Mouse (Mus musculus): ENCODE results near the gene Pigt. TPM values are rescaled to one million over a fixed set of nuclear protein-coding genes. Genes with fewer than 3 reads are reported as not detected.

The Pigt gene
- polyA plus RNA-seq, 1 experiment from 2014 or later: 37.7 TPM

DNA sequence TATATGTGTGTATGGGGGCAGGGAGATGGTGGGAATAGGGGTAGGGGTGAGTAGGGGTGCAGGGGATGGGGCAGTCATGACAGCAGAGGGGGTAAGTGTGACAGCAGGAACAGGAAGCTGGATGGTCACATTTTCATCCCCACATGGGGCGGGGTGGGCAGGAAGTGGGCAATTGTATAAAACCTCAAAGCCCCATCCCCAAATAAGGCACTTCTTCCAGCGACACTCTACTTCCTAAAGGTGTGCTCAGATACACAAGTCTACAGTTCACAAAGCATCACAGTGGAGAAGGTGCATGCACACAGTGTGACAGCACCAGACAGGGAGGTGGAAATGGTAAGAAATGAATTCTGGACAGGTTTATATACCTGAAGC lies 53.6 kb downstream of the Pigt start:
- H3K4me3 ChIP-seq: no peak overlapping the region
- H3K36me3 ChIP-seq: no peaks in the 10 kb centered on the region
- no peak for ATAC-seq (ENCODE audit: insufficient number of reproducible peaks, insufficient read depth, low FRiP score, low TSS enrichment)
- H3K9me3 ChIP-seq: no peaks in the 10 kb centered on the region
- no peak overlapping the region for H3K27ac ChIP-seq
- WGBS: 77% methylated on average over 2 of the region's 2 CpGs
- H3K27me3 ChIP-seq: no peaks in the 10 kb centered on the region
- H3K9ac ChIP-seq: no peak overlapping the region
- no peak overlapping the region for H3K4me2 ChIP-seq (replicated peaks)
- peaks cover 10% of the 10 kb centered on the region; the same call in 1 of the 2 replicates for H3K4me1 ChIP-seq

GRCm38 (mm10) chr2:164551502-164551901 lies 54.2 kb downstream of the Pigt start:
- no peak for ATAC-seq (ENCODE audit: insufficient number of reproducible peaks, insufficient read depth, low FRiP score, low TSS enrichment)
- H3K4me3 ChIP-seq: no peak overlapping the region
- no peak overlapping the region for H3K27ac ChIP-seq
- WGBS: 87% methylated on average over 9 of the region's 9 CpGs
- no peak overlapping the region for H3K9ac ChIP-seq
- no peaks in the 10 kb centered on the region for H3K36me3 ChIP-seq
- peaks cover 10% of the 10 kb centered on the region; the same call in 1 of the 2 replicates for H3K4me1 ChIP-seq
- no peaks in the 10 kb centered on the region for H3K9me3 ChIP-seq
- H3K27me3 ChIP-seq: no peaks in the 10 kb centered on the region
- no peak overlapping the region for H3K4me2 ChIP-seq (replicated peaks)

Other genes starting within 250 kb of the Pigt start
- not detected in 2 replicates for gene Svs3b, start 240.9 kb upstream of the Pigt start, polyA plus RNA-seq (2016; fragmentation: Nextera tagmentation; extraction: Ambion mirVana)
- gene Svs4, start 219.1 kb upstream of the Pigt start, polyA plus RNA-seq (2016; fragmentation: Nextera tagmentation; extraction: Ambion mirVana): not detected in 2 replicates
- gene Svs3a, start 208.3 kb upstream of the Pigt start, polyA plus RNA-seq (2016; fragmentation: Nextera tagmentation; extraction: Ambion mirVana): not detected in 2 replicates
- not detected in 2 replicates for gene Svs6, start 180.8 kb upstream of the Pigt start, polyA plus RNA-seq (2016; fragmentation: Nextera tagmentation; extraction: Ambion mirVana)
- not detected in 2 replicates for gene Svs5, start 164.8 kb upstream of the Pigt start, polyA plus RNA-seq (2016; fragmentation: Nextera tagmentation; extraction: Ambion mirVana)
- 0.96 and 1.5 TPM in 2 replicates for gene Slpi, start 108.4 kb upstream of the Pigt start, polyA plus RNA-seq (2016; fragmentation: Nextera tagmentation; extraction: Ambion mirVana)
- 0.46 and 0.53 TPM in 2 replicates for gene Rbpjl, start 94.4 kb upstream of the Pigt start, polyA plus RNA-seq (2016; fragmentation: Nextera tagmentation; extraction: Ambion mirVana)
- 36.2 and 43.9 TPM in 2 replicates for gene Matn4, start 92.4 kb upstream of the Pigt start, polyA plus RNA-seq (2016; fragmentation: Nextera tagmentation; extraction: Ambion mirVana)
- gene Sdc4, start 53.6 kb upstream of the Pigt start, polyA plus RNA-seq (2016; fragmentation: Nextera tagmentation; extraction: Ambion mirVana): 42.6 and 44.4 TPM in 2 replicates
- 65.4 and 66.8 TPM in 2 replicates for gene Sys1, start 40.6 kb upstream of the Pigt start, polyA plus RNA-seq (2016; fragmentation: Nextera tagmentation; extraction: Ambion mirVana)
- 6.1 and 6.5 TPM in 2 replicates for gene Gm20458, start 36.6 kb upstream of the Pigt start, polyA plus RNA-seq (2016; fragmentation: Nextera tagmentation; extraction: Ambion mirVana)
- not detected in 2 replicates for gene Trp53tg5, start 23.8 kb upstream of the Pigt start, polyA plus RNA-seq (2016; fragmentation: Nextera tagmentation; extraction: Ambion mirVana)
- 1.7 and 2.2 TPM in 2 replicates for gene Dbndd2, start 11.4 kb upstream of the Pigt start, polyA plus RNA-seq (2016; fragmentation: Nextera tagmentation; extraction: Ambion mirVana)
- gene Wfdc2, start 64.9 kb downstream of the Pigt start, polyA plus RNA-seq (2016; fragmentation: Nextera tagmentation; extraction: Ambion mirVana): 49.9 and 59.6 TPM in 2 replicates
- gene Spint3, start 75.9 kb downstream of the Pigt start, polyA plus RNA-seq (2016; fragmentation: Nextera tagmentation; extraction: Ambion mirVana): not detected in 2 replicates
- gene Wfdc6a, start 87.9 kb downstream of the Pigt start, polyA plus RNA-seq (2016; fragmentation: Nextera tagmentation; extraction: Ambion mirVana): not detected in 2 replicates
- gene Eppin, start 96.1 kb downstream of the Pigt start, polyA plus RNA-seq (2016; fragmentation: Nextera tagmentation; extraction: Ambion mirVana): not detected in 2 replicates
- gene Wfdc6b, start 116.0 kb downstream of the Pigt start, polyA plus RNA-seq (2016; fragmentation: Nextera tagmentation; extraction: Ambion mirVana): not detected in 2 replicates
- gene Wfdc8, start 116.1 kb downstream of the Pigt start, polyA plus RNA-seq (2016; fragmentation: Nextera tagmentation; extraction: Ambion mirVana): not detected in 2 replicates
- not detected in 2 replicates for gene Wfdc16, start 141.3 kb downstream of the Pigt start, polyA plus RNA-seq (2016; fragmentation: Nextera tagmentation; extraction: Ambion mirVana)
- gene Wfdc10, start 158.5 kb downstream of the Pigt start, polyA plus RNA-seq (2016; fragmentation: Nextera tagmentation; extraction: Ambion mirVana): not detected in 2 replicates
- gene Wfdc9, start 159.1 kb downstream of the Pigt start, polyA plus RNA-seq (2016; fragmentation: Nextera tagmentation; extraction: Ambion mirVana): not detected in 2 replicates
- not detected in 2 replicates for gene Wfdc11, start 176.6 kb downstream of the Pigt start, polyA plus RNA-seq (2016; fragmentation: Nextera tagmentation; extraction: Ambion mirVana)
- gene Wfdc13, start 187.6 kb downstream of the Pigt start, polyA plus RNA-seq (2016; fragmentation: Nextera tagmentation; extraction: Ambion mirVana): 0.45 TPM in 1 of 2 replicates, not detected in the other
- not detected in 2 replicates for gene Spint4, start 201.0 kb downstream of the Pigt start, polyA plus RNA-seq (2016; fragmentation: Nextera tagmentation; extraction: Ambion mirVana)
- not detected in 2 replicates for gene Spint5, start 217.8 kb downstream of the Pigt start, polyA plus RNA-seq (2016; fragmentation: Nextera tagmentation; extraction: Ambion mirVana)
- gene Wfdc3, start 248.4 kb downstream of the Pigt start, polyA plus RNA-seq (2016; fragmentation: Nextera tagmentation; extraction: Ambion mirVana): 0.72 and 1.3 TPM in 2 replicates
- gene Dnttip1, start 248.5 kb downstream of the Pigt start, polyA plus RNA-seq (2016; fragmentation: Nextera tagmentation; extraction: Ambion mirVana): 92.5 and 97.1 TPM in 2 replicates

All from embryonic facial prominence, embryonic 12.5 days (tissue).